Mouse (Mus musculus): ENCODE results near the gene Cd80.

GRCm38 (mm10) chr16:38468706-38469018 lies 13.3 kb downstream of the Cd80 start:
- TF ChIP-seq CTCF (IDR thresholded peaks at IDR 0.05; ENCODE audit: low read depth) (no peak), EP300 (IDR thresholded peaks at IDR 0.05; ENCODE audit: low read depth) (no peak)

Data from liver, embryonic 14.5 days (tissue).